In the genomic region with DNA sequence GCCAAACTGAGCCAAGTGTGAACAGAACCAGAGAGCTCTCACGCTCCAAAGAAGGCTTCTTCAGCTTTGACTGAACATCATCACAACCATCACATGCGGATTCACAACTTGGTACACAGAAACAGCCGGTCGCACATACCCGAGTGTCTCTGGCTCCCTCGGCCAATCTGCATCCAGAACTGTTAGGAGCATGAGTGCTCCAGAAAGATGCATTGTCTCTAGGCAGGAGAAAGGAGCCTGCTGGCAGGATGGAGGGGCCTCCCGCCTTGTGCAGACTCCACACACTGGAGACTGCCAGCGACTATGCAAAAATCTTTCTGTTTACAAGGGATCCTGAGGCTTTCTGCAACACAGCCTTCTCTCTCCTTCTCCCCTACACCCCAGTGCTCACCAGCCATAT, we compare ENCODE assay signal across 25 mouse cellular contexts.
A peak's percentile ranks its signal among the peaks of the same experiment; 100 is the strongest.
DNase-seq lines count a peak whose midpoint lies in the region; ATAC-seq and TF ChIP-seq lines count a peak whose summit lies in the region.
"Had no signal": no experiment of that assay in that cellular context is flagged by ENCODE, and none has a peak within 500 bp of the region (broad histone marks: within the 10 kb centered on the region; RNA-seq: fewer than 3 reads in every experiment).

No protein-coding gene starts in this region.

- no peaks in the 10 kb centered on the region for H3K27me3 ChIP-seq in forebrain, embryonic 14.5 days (replicated peaks; ENCODE audit: control insufficient read depth, insufficient read depth, low read length)
- no peaks in the 10 kb centered on the region for H3K27me3 ChIP-seq in forebrain, embryonic 10.5 days (ENCODE audit: poor library complexity, severe bottlenecking)
- H3K27me3 ChIP-seq in forebrain, postnatal 0 days (ENCODE audit: insufficient read depth, low read length), result no peaks in the 10 kb centered on the region
- H3K27me3 ChIP-seq in midbrain, postnatal 0 days (ENCODE audit: insufficient read depth, low read length), result no peaks in the 10 kb centered on the region
- H3K27me3 ChIP-seq: embryonic facial prominence, embryonic 12.5 days; embryonic facial prominence, embryonic 15.5 days; heart, embryonic 13.5 days had no signal

- DNase-seq in forebrain, embryonic 14.5 days (ENCODE audit: low spot score), result peak; percentile 52
- DNase-seq in forebrain, embryonic 10.5 days (ENCODE audit: extremely low spot score, low spot score), result no peak
- peak; percentile 53 to 60 for DNase-seq in right cerebral cortex, postnatal 10 days (ENCODE audit: low spot score in 2 of 2)
- no peak for DNase-seq in right cerebral cortex, adult 18-20 months
- peak; percentile 67 for DNase-seq in brain, embryonic 14.5 days (ENCODE audit: low read depth)
- peak; percentile 63 for DNase-seq in forebrain, postnatal 0 days
- no peak for DNase-seq in midbrain, postnatal 0 days (ENCODE audit: low spot score)
- DNase-seq: adrenal gland, adult 2 months; adrenal gland, postnatal 14 days; B cell, adult 2 months; cerebellum, adult 18-20 months; cerebellum, adult 9-10 months; cerebellum, postnatal 14 days; gastrocnemius, postnatal 10 days; heart, postnatal 14 days; heart, postnatal 4 days had no signal

- no peak overlapping the region for H3K27ac ChIP-seq in forebrain, embryonic 14.5 days (ENCODE audit: low read depth, low read length)
- no peak overlapping the region for H3K27ac ChIP-seq in forebrain, embryonic 10.5 days
- H3K27ac ChIP-seq in forebrain, postnatal 0 days (ENCODE audit: low read depth, low read length), result 0 out of 2 replicates have a peak overlapping the region, but pooled peaks have one; percentile 29
- no peak overlapping the region for H3K27ac ChIP-seq in midbrain, postnatal 0 days (ENCODE audit: low read depth, low read length)
- H3K27ac ChIP-seq: embryonic facial prominence, embryonic 12.5 days; embryonic facial prominence, embryonic 15.5 days; heart, adult 2 months; heart, embryonic 10.5 days; heart, embryonic 13.5 days; hindbrain, embryonic 14.5 days; hindbrain, postnatal 0 days had no signal

- no peaks in the 10 kb centered on the region for H3K36me3 ChIP-seq in forebrain, embryonic 14.5 days (ENCODE audit: control insufficient read depth, insufficient read depth, low read length)
- H3K36me3 ChIP-seq in forebrain, embryonic 10.5 days (replicated peaks), result no peaks in the 10 kb centered on the region
- H3K36me3 ChIP-seq in forebrain, postnatal 0 days (ENCODE audit: insufficient read depth), result no peaks in the 10 kb centered on the region
- H3K36me3 ChIP-seq in midbrain, postnatal 0 days (ENCODE audit: insufficient read depth, low read length), result no peaks in the 10 kb centered on the region
- H3K36me3 ChIP-seq: embryonic facial prominence, embryonic 12.5 days; embryonic facial prominence, embryonic 15.5 days; heart, embryonic 10.5 days had no signal

- ATAC-seq in forebrain, embryonic 14.5 days, result peak; percentile 65; the same call in 1 of the 2 replicates
- peak; percentile 93 for ATAC-seq in forebrain, postnatal 0 days
- no peak for ATAC-seq in midbrain, postnatal 0 days (ENCODE audit: low FRiP score)
- ATAC-seq: hindbrain, postnatal 0 days; inflammation-experienced regulatory T-cells, adult 6 months; intestine, embryonic 16.5 days had no signal

- no peaks in the 10 kb centered on the region for H3K9me3 ChIP-seq in forebrain, embryonic 14.5 days (replicated peaks; ENCODE audit: control insufficient read depth, low read length)
- H3K9me3 ChIP-seq in forebrain, embryonic 10.5 days, result no peaks in the 10 kb centered on the region
- no peaks in the 10 kb centered on the region for H3K9me3 ChIP-seq in forebrain, postnatal 0 days (ENCODE audit: low read length)
- H3K9me3 ChIP-seq in midbrain, postnatal 0 days (ENCODE audit: low read length), result no peaks in the 10 kb centered on the region
- H3K9me3 ChIP-seq: embryonic facial prominence, embryonic 12.5 days; embryonic facial prominence, embryonic 15.5 days; heart, embryonic 10.5 days; heart, embryonic 13.5 days had no signal

- no peak overlapping the region for H3K4me2 ChIP-seq in forebrain, embryonic 14.5 days (ENCODE audit: low read length)
- H3K4me2 ChIP-seq in forebrain, postnatal 0 days (ENCODE audit: low read depth), result no peak overlapping the region
- no peak overlapping the region for H3K4me2 ChIP-seq in midbrain, postnatal 0 days (ENCODE audit: low read depth, low read length, poor library complexity, severe bottlenecking)
- H3K4me2 ChIP-seq: embryonic facial prominence, embryonic 12.5 days; embryonic facial prominence, embryonic 15.5 days; heart, embryonic 13.5 days; hindbrain, embryonic 14.5 days had no signal

- no peaks in the 10 kb centered on the region for H3K4me1 ChIP-seq in forebrain, embryonic 14.5 days (ENCODE audit: control insufficient read depth, insufficient read depth, low read length)
- peaks cover 9% of the 10 kb centered on the region for H3K4me1 ChIP-seq in forebrain, embryonic 10.5 days
- H3K4me1 ChIP-seq in forebrain, postnatal 0 days (ENCODE audit: insufficient read depth), result no peaks in the 10 kb centered on the region
- no peaks in the 10 kb centered on the region for H3K4me1 ChIP-seq in midbrain, postnatal 0 days (ENCODE audit: insufficient read depth, low read length)
- H3K4me1 ChIP-seq: embryonic facial prominence, embryonic 12.5 days; heart, embryonic 10.5 days had no signal

- no peak overlapping the region for H3K4me3 ChIP-seq in forebrain, embryonic 14.5 days (ENCODE audit: low read depth, low read length)
- H3K4me3 ChIP-seq in forebrain, embryonic 10.5 days, result no peak overlapping the region
- no peak overlapping the region for H3K4me3 ChIP-seq in forebrain, postnatal 0 days (ENCODE audit: low read depth, low read length)
- no peak overlapping the region for H3K4me3 ChIP-seq in midbrain, postnatal 0 days (ENCODE audit: low read depth, low read length)
- H3K4me3 ChIP-seq: embryonic facial prominence, embryonic 12.5 days; embryonic facial prominence, embryonic 15.5 days; heart, adult 2 months; heart, embryonic 10.5 days; heart, embryonic 13.5 days had no signal

- TF ChIP-seq POLR2A in brain, embryonic 14.5 days (IDR thresholded peaks at IDR 0.05; ENCODE audit: borderline replicate concordance, extremely low read depth, insufficient read depth, insufficient read length, poor library complexity, severe bottlenecking), result no peak

- 80% methylated on average over 8 of the region's 8 CpGs for WGBS in forebrain, embryonic 14.5 days
- 85% methylated on average over 8 of the region's 8 CpGs for WGBS in forebrain, embryonic 10.5 days
- 57% methylated on average over 8 of the region's 8 CpGs for WGBS in forebrain, postnatal 0 days
- WGBS in midbrain, postnatal 0 days, result 75% methylated on average over 8 of the region's 8 CpGs

- TF ChIP-seq CTCF in brain, embryonic 14.5 days (IDR thresholded peaks at IDR 0.05; ENCODE audit: borderline replicate concordance, extremely low read depth, insufficient read depth, insufficient read length), result no peak
- TF ChIP-seq CTCF in forebrain, postnatal 0 days (IDR thresholded peaks at IDR 0.05; ENCODE audit: low read depth), result no peak
- TF ChIP-seq CTCF in midbrain, postnatal 0 days (IDR thresholded peaks at IDR 0.05), result no peak

- H3K9ac ChIP-seq in forebrain, embryonic 14.5 days (ENCODE audit: low read length), result no peak overlapping the region
- no peak overlapping the region for H3K9ac ChIP-seq in forebrain, postnatal 0 days
- H3K9ac ChIP-seq in midbrain, postnatal 0 days (replicated peaks; ENCODE audit: low read length, poor library complexity, severe bottlenecking), result no peak overlapping the region
- H3K9ac ChIP-seq: embryonic facial prominence, embryonic 12.5 days; embryonic facial prominence, embryonic 15.5 days; heart, embryonic 13.5 days; hindbrain, embryonic 14.5 days had no signal

Comparison
In these comparisons a context has a peak if more than half of its experiments do, and no peak if none do; other contexts are left out.
1. DNase-seq: peak in forebrain, embryonic 14.5 days (single experiment), right cerebral cortex, postnatal 10 days (2 of 2), brain, embryonic 14.5 days (single experiment) and forebrain, postnatal 0 days (single experiment); none in forebrain, embryonic 10.5 days (single experiment), right cerebral cortex, adult 18-20 months (single experiment) and midbrain, postnatal 0 days (single experiment).